Mouse (Mus musculus) liver, embryonic 12.5 days (tissue): Measurements from ENCODE around the gene Axin1. TPM values are rescaled to one million over a fixed set of nuclear protein-coding genes. Genes with fewer than 3 reads are reported as not detected.
A peak's percentile ranks its signal among the peaks of the same experiment; 100 is the strongest.
"Not testable (repeated sequence)": the region's sequence is repeated elsewhere in the genome, so short reads cannot be mapped to it uniquely, and the experiment has no call there.

ENCODE experiments used
- ATAC-seq: fragments of 200-750 bp; cut with Nextera tagmentation; 2 replicates; pipeline ENCODE4 v1.8.0; 2017; ENCODE audit warnings: moderate number of reproducible peaks, mild to moderate bottlenecking, moderate library complexity
- H3K27ac ChIP-seq: fragments of 300-500 bp; sonication (generic); 2 replicates; pipeline ENCODE4 v1.5.1; 2016; ENCODE audit warnings: mild to moderate bottlenecking
- H3K27me3 ChIP-seq: fragments of 300-500 bp; sonication (generic); replicated peaks from 2 replicates; pipeline ENCODE4 v1.6.1; 2016; ENCODE audit warnings: mild to moderate bottlenecking, moderate library complexity
- H3K36me3 ChIP-seq: fragments of 300-500 bp; sonication (generic); 2 replicates; pipeline ENCODE4 v1.6.1; 2016; ENCODE audit warnings: mild to moderate bottlenecking, moderate library complexity
- H3K4me1 ChIP-seq: fragments of 300-500 bp; sonication (generic); 2 replicates; pipeline ENCODE4 v1.6.1; 2016
- H3K4me2 ChIP-seq: fragments of 300-500 bp; sonication (generic); 2 replicates; pipeline ENCODE4 v1.6.1; 2016; ENCODE audit warnings: mild to moderate bottlenecking, moderate library complexity
- H3K4me3 ChIP-seq: fragments of 300-500 bp; sonication (generic); 2 replicates; pipeline ENCODE4 v1.5.1; 2016; ENCODE audit warnings: mild to moderate bottlenecking, moderate library complexity
- H3K9ac ChIP-seq: fragments of 300-500 bp; sonication (generic); 2 replicates; pipeline ENCODE4 v1.6.1; 2016; ENCODE audit warnings: mild to moderate bottlenecking, moderate library complexity
- H3K9me3 ChIP-seq: fragments of 300-500 bp; sonication (generic); replicated peaks from 2 replicates; pipeline ENCODE4 v1.6.1; 2016; ENCODE audit warnings: mild to moderate bottlenecking, moderate library complexity
- WGBS: fragments of 180-500 bp; shearing (Covaris S2); methylation state at CpG from one replicate; pipeline ENCODE4 v1.1.7; 2016; ENCODE audit not compliant: insufficient replicate concordance; 5-methylcytosine and 5-hydroxymethylcytosine counted together
- polyA plus RNA-seq: library from polyadenylated mRNA; unstranded; fragments of >200 nt; fragmentation: Nextera tagmentation; extraction: Ambion mirVana; gene quantifications from 2 replicates; pipeline ENCODE4 v1.2.1, GENCODE M21; 2016

The Axin1 gene
- polyA plus RNA-seq, 1 experiment from 2014 or later, result 16.4 TPM

- no peaks in the 10 kb centered on the region for H3K9me3 ChIP-seq
- H3K36me3 ChIP-seq, result peaks cover 9% of the 10 kb centered on the region; the same call in 1 of the 2 replicates
- no peak for ATAC-seq
- H3K27me3 ChIP-seq, result no peaks in the 10 kb centered on the region
- no peak overlapping the region for H3K4me2 ChIP-seq
- H3K9ac ChIP-seq, result no peak overlapping the region
- no peaks in the 10 kb centered on the region for H3K4me1 ChIP-seq
- no peak overlapping the region for H3K27ac ChIP-seq
- 90% methylated on average over 1 of the region's 1 CpGs for WGBS
- H3K4me3 ChIP-seq, result no peak overlapping the region
These were observed 24.2 kb downstream of the Axin1 start for GRCm38 (mm10) chr17:26162736-26163135.

- Histone ChIP-seq H3K9ac (no peak overlapping the region), H3K9me3 (no peaks in the 10 kb centered on the region), H3K4me3 (no peak overlapping the region), H3K36me3 (peaks cover 18% of the 10 kb centered on the region), H3K27me3 (no peaks in the 10 kb centered on the region), H3K4me2 (no peak overlapping the region), H3K4me1 (no peaks in the 10 kb centered on the region), H3K27ac (no peak overlapping the region)
- ATAC-seq, result no peak
- WGBS, result 33% methylated on average over 2 of the region's 2 CpGs
These were observed 29.6 kb downstream of the Axin1 start for GRCm38 (mm10) chr17:26168039-26168438.

- not testable (repeated sequence) for H3K27ac ChIP-seq, H3K9ac ChIP-seq, H3K4me1 ChIP-seq, H3K27me3 ChIP-seq, H3K4me3 ChIP-seq, H3K9me3 ChIP-seq, H3K4me2 ChIP-seq, ATAC-seq
- 62% methylated on average over 2 of the region's 2 CpGs for WGBS
- peaks cover 45% of the 10 kb centered on the region for H3K36me3 ChIP-seq
These were observed 36.8 kb downstream of the Axin1 start for GRCm38 (mm10) chr17:26175248-26175647.

GRCm38 (mm10) chr17:26178611-26179010 lies 40.1 kb downstream of the Axin1 start:
- Histone ChIP-seq H3K27me3 (no peaks in the 10 kb centered on the region), H3K4me2 (no peak overlapping the region), H3K27ac (no peak overlapping the region), H3K36me3 (peaks cover 54% of the 10 kb centered on the region), H3K4me3 (no peak overlapping the region), H3K4me1 (no peaks in the 10 kb centered on the region), H3K9ac (no peak overlapping the region), H3K9me3 (no peaks in the 10 kb centered on the region)
- ATAC-seq, result no peak

- Histone ChIP-seq H3K36me3 (peaks cover 64% of the 10 kb centered on the region), H3K9me3 (no peaks in the 10 kb centered on the region), H3K27me3 (no peaks in the 10 kb centered on the region), H3K4me3 (no peak overlapping the region), H3K4me2 (no peak overlapping the region), H3K27ac (no peak overlapping the region), H3K9ac (no peak overlapping the region), H3K4me1 (no peaks in the 10 kb centered on the region)
- 85% methylated on average over 3 of the region's 3 CpGs for WGBS
- no peak for ATAC-seq
These were observed 42.7 kb downstream of the Axin1 start for GRCm38 (mm10) chr17:26181179-26181578.

GRCm38 (mm10) chr17:26187592-26187991 lies 49.1 kb downstream of the Axin1 start:
- H3K27me3 ChIP-seq, result no peaks in the 10 kb centered on the region
- no peak for ATAC-seq

GRCm38 (mm10) chr17:26188091-26188805 lies 49.8 kb downstream of the Axin1 start:
- no peak for ATAC-seq
- Histone ChIP-seq H3K9me3 (no peaks in the 10 kb centered on the region), H3K9ac (no peak overlapping the region), H3K4me3 (no peak overlapping the region), H3K36me3 (peaks cover 96% of the 10 kb centered on the region), H3K4me1 (no peaks in the 10 kb centered on the region), H3K27ac (no peak overlapping the region), H3K4me2 (no peak overlapping the region), H3K27me3 (no peaks in the 10 kb centered on the region)
- WGBS, result 83% methylated on average over 11 of the region's 11 CpGs

More at GRCm38 (mm10) chr17:26187592-26187991, 49.1 kb downstream of the Axin1 start:
- no peaks in the 10 kb centered on the region for H3K4me1 ChIP-seq
- H3K9me3 ChIP-seq, result no peaks in the 10 kb centered on the region
- H3K4me3 ChIP-seq, result no peak overlapping the region
- H3K4me2 ChIP-seq, result no peak overlapping the region
- no peak overlapping the region for H3K27ac ChIP-seq
- H3K9ac ChIP-seq, result no peak overlapping the region
- 82% methylated on average over 5 of the region's 5 CpGs for WGBS
- H3K36me3 ChIP-seq, result peaks cover 95% of the 10 kb centered on the region

- H3K4me3 ChIP-seq, H3K9ac ChIP-seq, H3K27ac ChIP-seq, H3K4me1 ChIP-seq, ATAC-seq, H3K4me2 ChIP-seq, H3K9me3 ChIP-seq, H3K27me3 ChIP-seq: not testable (repeated sequence)
- H3K36me3 ChIP-seq, result peaks cover 97% of the 10 kb centered on the region
- WGBS, result 82% methylated on average over 7 of the region's 7 CpGs
These were observed 53.0 kb downstream of the Axin1 start for GRCm38 (mm10) chr17:26191486-26191885.

- Histone ChIP-seq H3K4me1 (peaks cover 13% of the 10 kb centered on the region), H3K27ac (no peak overlapping the region), H3K36me3 (peaks cover 98% of the 10 kb centered on the region), H3K9me3 (no peaks in the 10 kb centered on the region), H3K9ac (no peak overlapping the region), H3K4me2 (no peak overlapping the region), H3K4me3 (no peak overlapping the region), H3K27me3 (no peaks in the 10 kb centered on the region)
- WGBS, result 83% methylated on average over 15 of the region's 15 CpGs
- no peak for ATAC-seq
These were observed 54.1 kb downstream of the Axin1 start for GRCm38 (mm10) chr17:26192481-26193190.

- Histone ChIP-seq H3K4me1 (peaks cover 75% of the 10 kb centered on the region), H3K27me3 (peaks cover 47% of the 10 kb centered on the region), H3K4me2 (peak within 1 kb of the TSS; percentile 96), H3K9ac (peak within 1 kb of the TSS; percentile 76), H3K27ac (peak within 1 kb of the TSS; percentile 74), H3K36me3 (peaks cover 48% of the 10 kb centered on the region), H3K9me3 (no peaks in the 10 kb centered on the region), H3K4me3 (peak within 1 kb of the TSS; percentile 67)
- peak; percentile 80 for ATAC-seq
- 20% methylated on average over 4 of the region's 4 CpGs for WGBS
These were observed 60.4 kb downstream of the Axin1 start, which contains the start of gene Pdia2 for GRCm38 (mm10) chr17:26198892-26199291. Pdia2 (minus strand) TSS chr17:26199087.

GRCm38 (mm10) chr17:26200831-26201705 lies 62.6 kb downstream of the Axin1 start:
- under 1% methylated on average over 83 of the region's 92 CpGs for WGBS
- Histone ChIP-seq H3K4me1 (peaks cover 77% of the 10 kb centered on the region), H3K4me3 (peak overlapping the region; percentile 67), H3K9me3 (no peaks in the 10 kb centered on the region), H3K27me3 (peaks cover 69% of the 10 kb centered on the region), H3K27ac (peak overlapping the region; percentile 76), H3K4me2 (peak overlapping the region; percentile 96), H3K36me3 (peaks cover 27% of the 10 kb centered on the region), H3K9ac (peak overlapping the region; percentile 76)
- ATAC-seq, result peak; percentile 82

GRCm38 (mm10) chr17:26201998-26202397 lies 63.5 kb downstream of the Axin1 start:
- Histone ChIP-seq H3K4me2 (peak overlapping the region; percentile 96), H3K4me3 (no peak overlapping the region), H3K27ac (peak overlapping the region; percentile 60), H3K4me1 (peaks cover 71% of the 10 kb centered on the region), H3K27me3 (peaks cover 77% of the 10 kb centered on the region), H3K9ac (peak overlapping the region; percentile 76; the same call in 1 of the 2 replicates), H3K9me3 (no peaks in the 10 kb centered on the region), H3K36me3 (peaks cover 17% of the 10 kb centered on the region)
- ATAC-seq, result no peak
